Mouse (Mus musculus) thymus, postnatal 25 days (tissue): Measurements from ENCODE around the gene Frs2.
"Not testable (repeated sequence)": the region's sequence is repeated elsewhere in the genome, so short reads cannot be mapped to it uniquely, and the experiment has no call there.

Source experiments
- DNase-seq: peaks from one replicate; pipeline ENCODE4 v3.0.0; 2022

Gene Frs2

GRCm38 (mm10) chr10:117042295-117042694 is 106.0 kb downstream of the Frs2 start:
- DNase-seq: no peak

DNA sequence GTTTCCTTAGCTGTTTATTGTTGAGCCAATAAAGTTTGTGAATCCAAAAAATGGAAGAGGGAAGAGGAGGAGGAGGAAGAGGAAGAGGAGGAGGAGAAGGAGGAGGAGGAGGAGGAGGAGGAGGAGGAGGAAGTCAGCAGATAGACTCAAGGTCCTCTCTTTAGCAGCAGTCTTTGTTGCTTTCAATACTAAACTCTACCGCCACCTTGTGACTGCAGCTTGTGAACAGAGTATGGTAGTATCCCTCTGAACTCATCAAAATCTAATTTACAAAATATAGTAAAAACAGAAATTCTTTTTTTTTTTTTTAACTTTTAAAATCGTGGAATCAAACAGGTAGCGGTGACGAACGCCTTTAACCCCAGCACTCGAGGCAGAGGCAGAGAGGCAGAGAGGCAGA is 108.0 kb downstream of the Frs2 start:
- no peak for DNase-seq

- DNase-seq: peak; percentile 77
Observed at GRCm38 (mm10) chr10:117033785-117034184, 114.5 kb downstream of the Frs2 start.

- DNase-seq: no peak
Observed at GRCm38 (mm10) chr10:117031160-117031559, 117.2 kb downstream of the Frs2 start.

DNA sequence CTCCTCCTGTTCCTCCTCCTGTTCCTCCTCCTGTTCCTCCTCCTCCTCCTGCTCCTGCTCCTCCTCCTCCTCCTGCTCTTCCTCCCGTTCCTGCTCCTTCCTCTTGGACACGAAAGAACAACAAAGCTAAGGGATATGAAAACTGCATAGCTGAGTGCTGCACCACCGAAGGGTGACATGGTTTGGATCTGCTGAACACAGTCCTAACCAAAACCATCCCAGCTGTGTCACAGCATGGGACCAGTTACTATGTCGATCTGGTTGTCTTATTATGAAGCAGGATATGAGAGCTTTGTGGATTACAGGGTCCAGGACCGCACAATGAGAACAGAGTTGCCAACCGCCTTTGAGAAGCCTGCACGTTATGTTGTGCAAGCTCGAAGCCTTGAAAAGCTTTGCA is 122.2 kb downstream of the Frs2 start:
- DNase-seq: no peak

DNA sequence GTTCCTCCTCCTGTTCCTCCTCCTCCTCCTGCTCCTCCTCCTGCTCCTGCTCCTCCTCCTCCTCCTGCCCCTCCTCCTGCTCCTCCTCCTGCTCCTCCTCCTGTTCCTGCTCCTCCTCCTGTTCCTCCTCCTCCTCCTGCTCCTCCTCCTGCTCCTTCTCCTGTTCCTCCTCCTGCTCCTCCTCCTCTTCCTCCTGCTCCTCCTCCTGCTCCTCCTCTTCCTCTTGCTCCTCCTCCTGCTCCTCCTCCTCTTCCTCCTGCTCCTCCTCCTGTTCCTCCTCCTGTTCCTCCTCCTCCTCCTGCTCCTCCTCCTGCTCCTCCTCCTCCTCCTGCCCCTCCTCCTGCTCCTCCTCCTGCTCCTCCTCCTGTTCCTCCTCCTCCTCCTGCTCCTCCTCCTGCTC is 122.6 kb downstream of the Frs2 start:
- DNase-seq: not testable (repeated sequence)

- DNase-seq: no peak
Observed at GRCm38 (mm10) chr10:117023693-117024092, 124.6 kb downstream of the Frs2 start.

GRCm38 (mm10) chr10:117021020-117021754 is 127.1 kb downstream of the Frs2 start:
- no peak for DNase-seq
